Mouse (Mus musculus) embryonic facial prominence, embryonic 10.5 days (tissue): ENCODE measurements at regions not wholly inside any gene's neighbourhood (a gene's known extent, or its start where the extent isn't known, plus 50 kb on each side); places are given as distances from the start of the nearest gene placed in this dataset.

Experiments
- DNase-seq: peaks from one replicate; pipeline ENCODE4 v3.0.0-alpha.2; 2017; ENCODE audit warnings: low spot score
- H3K27ac ChIP-seq: fragments of 300-500 bp; sonication (generic); replicated peaks from 2 replicates; pipeline ENCODE4 v1.5.1; 2016; ENCODE audit warnings: mild to moderate bottlenecking
- H3K27me3 ChIP-seq: fragments of 300-500 bp; sonication (generic); replicated peaks from 2 replicates; pipeline ENCODE4 v1.6.1; 2016; ENCODE audit warnings: low read depth, mild to moderate bottlenecking; ENCODE audit not compliant: poor library complexity, severe bottlenecking
- H3K36me3 ChIP-seq: fragments of 300-500 bp; sonication (generic); replicated peaks from 2 replicates; pipeline ENCODE4 v1.6.1; 2016; ENCODE audit warnings: mild to moderate bottlenecking, moderate library complexity
- H3K4me1 ChIP-seq: fragments of 300-500 bp; sonication (generic); 2 replicates; pipeline ENCODE4 v1.6.1; 2016
- H3K4me3 ChIP-seq: fragments of 300-500 bp; sonication (generic); 2 replicates; pipeline ENCODE4 v1.5.1; 2016; ENCODE audit warnings: mild to moderate bottlenecking, moderate library complexity
- H3K9me3 ChIP-seq: fragments of 300-500 bp; sonication (generic); 2 replicates; pipeline ENCODE4 v1.6.1; 2016; ENCODE audit warnings: mild to moderate bottlenecking
- WGBS: fragments of 180-500 bp; shearing (Covaris S2); methylation state at CpG from one replicate; pipeline ENCODE4 v1.1.7; 2016; 5-methylcytosine and 5-hydroxymethylcytosine counted together

DNA sequence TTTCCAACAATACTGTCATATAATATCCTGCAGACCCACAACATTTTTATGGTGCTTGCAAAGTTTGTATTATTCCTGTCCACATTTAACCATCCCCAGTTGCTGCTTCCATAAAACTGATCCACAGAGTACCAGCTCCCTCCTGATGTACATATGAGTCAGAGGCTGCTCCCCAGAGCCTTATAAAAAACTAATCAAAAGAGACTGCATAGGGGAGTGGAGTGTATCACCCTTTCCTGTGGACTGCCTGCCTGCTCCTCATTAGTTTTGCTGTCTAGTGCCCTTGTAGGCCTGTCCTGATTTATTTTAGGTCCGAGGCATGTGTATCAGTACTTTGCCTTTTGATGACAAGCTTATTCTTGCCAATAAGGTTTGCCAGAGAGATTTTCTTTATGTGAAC, 310.9 kb upstream of the Gm5415 start:
- no peak overlapping the region for H3K4me3 ChIP-seq
- H3K36me3 ChIP-seq = no peaks in the 10 kb centered on the region

More for the DNA sequence above, 310.9 kb upstream of the Gm5415 start:
- H3K9me3 ChIP-seq = no peaks in the 10 kb centered on the region
- H3K27me3 ChIP-seq = no peaks in the 10 kb centered on the region
- no peak for DNase-seq
- H3K27ac ChIP-seq = no peak overlapping the region
- no peaks in the 10 kb centered on the region for H3K4me1 ChIP-seq
- WGBS = 82% methylated on average over 1 of the region's 1 CpGs
